Mouse (Mus musculus) megakaryocyte, adult 5-6 weeks (primary cell): ENCODE measurements around the gene Gm10638. TPM values are rescaled to one million over a fixed set of nuclear protein-coding genes. Genes with fewer than 3 reads are reported as not detected.

Source experiments
- ATAC-seq: 2 replicates; pipeline ENCODE4 v1.8.0; 2016; ENCODE audit warnings: mild to moderate bottlenecking, inconsistent platforms; ENCODE audit not compliant: poor library complexity, severe bottlenecking
- total RNA-seq, 2 experiments: library from RNA; stranded (forward) in 1 of 2; stranded (reverse) in 1 of 2; fragments of 153-499, 151-499 nt in 1 of 2; fragments of 221-1000, 200-1000 nt in 1 of 2; gene quantifications; 2 replicates each; pipeline versions ENCODE4 v1.2.3 to v1.2.4; 2015 to 2017

Gene Gm10638
- not detected in 2 replicates for total RNA-seq (2015)
- total RNA-seq (2017), result not detected in 2 replicates

- ATAC-seq, result peak; percentile 46
These were observed at the start of gene Gm10638, which contains the start of gene Siah1a for GRCm38 (mm10) chr8:86745221-86745934. Gm10638 (plus strand) TSS chr8:86745699. Siah1a (minus strand) TSS chr8:86745934.

- no peak for ATAC-seq
These were observed 49.8 kb upstream of the Gm10638 start for GRCm38 (mm10) chr8:86695703-86696102.

GRCm38 (mm10) chr8:86698811-86699421 lies 46.6 kb upstream of the Gm10638 start:
- no peak for ATAC-seq

- peak; percentile 77 for ATAC-seq
These were observed 46.0 kb upstream of the Gm10638 start for GRCm38 (mm10) chr8:86699471-86699870.

GRCm38 (mm10) chr8:86702453-86702852 lies 43.0 kb upstream of the Gm10638 start:
- no peak for ATAC-seq

GRCm38 (mm10) chr8:86705317-86705716 lies 40.2 kb upstream of the Gm10638 start:
- no peak for ATAC-seq

- no peak for ATAC-seq
These were observed 38.7 kb upstream of the Gm10638 start for GRCm38 (mm10) chr8:86706756-86707155.

GRCm38 (mm10) chr8:86707873-86708272 lies 37.6 kb upstream of the Gm10638 start:
- ATAC-seq, result peak; percentile 82

- no peak for ATAC-seq
These were observed 32.9 kb upstream of the Gm10638 start for GRCm38 (mm10) chr8:86712594-86712993.

- no peak for ATAC-seq
These were observed 31.9 kb upstream of the Gm10638 start for GRCm38 (mm10) chr8:86713407-86714188.

GRCm38 (mm10) chr8:86718332-86718994 lies 27.0 kb upstream of the Gm10638 start:
- no peak for ATAC-seq

GRCm38 (mm10) chr8:86719368-86719767 lies 26.1 kb upstream of the Gm10638 start:
- ATAC-seq, result peak; percentile 47; the same call in 1 of the 2 replicates

- no peak for ATAC-seq
These were observed 24.6 kb upstream of the Gm10638 start for GRCm38 (mm10) chr8:86720756-86721459.

- no peak for ATAC-seq
These were observed 24.0 kb upstream of the Gm10638 start for GRCm38 (mm10) chr8:86721490-86721889.

GRCm38 (mm10) chr8:86726959-86727358 lies 18.5 kb upstream of the Gm10638 start:
- ATAC-seq, result no peak

GRCm38 (mm10) chr8:86728224-86728950 lies 17.1 kb upstream of the Gm10638 start:
- ATAC-seq, result no peak

GRCm38 (mm10) chr8:86730303-86730702 lies 15.2 kb upstream of the Gm10638 start:
- ATAC-seq, result no peak

GRCm38 (mm10) chr8:86730860-86731259 lies 14.6 kb upstream of the Gm10638 start:
- ATAC-seq, result no peak

GRCm38 (mm10) chr8:86734171-86734570 lies 11.3 kb upstream of the Gm10638 start:
- ATAC-seq, result no peak

- ATAC-seq, result peak; percentile 58
These were observed 10.5 kb upstream of the Gm10638 start for GRCm38 (mm10) chr8:86734954-86735353.
